Mouse (Mus musculus): Measurements from ENCODE around the gene Cypt4. TPM values are rescaled to one million over a fixed set of nuclear protein-coding genes. Genes with fewer than 3 reads are reported as not detected.

Gene Cypt4
- total RNA-seq (2023) = not detected in 2 replicates

DNA sequence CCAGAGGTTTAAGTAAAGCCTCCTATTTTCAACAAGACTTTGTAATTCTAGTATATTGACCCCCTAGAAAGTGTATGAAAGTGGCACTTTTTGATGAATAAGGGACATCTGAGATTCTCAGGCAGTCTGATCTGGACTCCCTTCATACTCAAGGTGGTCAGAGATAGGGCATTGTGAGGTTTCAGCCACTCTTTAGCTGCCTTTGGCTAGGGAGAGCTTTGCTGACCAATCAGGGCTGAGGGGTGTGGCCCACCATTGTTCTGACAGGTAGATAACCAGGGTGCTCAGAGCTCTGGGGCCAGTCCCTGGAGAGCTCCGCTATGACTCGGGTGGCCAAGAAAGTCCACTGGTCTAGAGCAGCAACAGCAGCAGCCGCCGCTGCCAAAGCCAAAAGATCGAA, at the start of gene Cypt4:
Gene Cypt4 (plus strand): TSS at position 301 of the 400 bp plus-strand sequence.

Other genes with a start within 250 kb of the Cypt4 start
- gene Dpy19l1, start 122.1 kb upstream of the Cypt4 start, total RNA-seq (2023) = 15.8 and 20.4 TPM in 2 replicates
- gene Dpy19l2, start 71.1 kb downstream of the Cypt4 start, total RNA-seq (2023) = not detected in 2 replicates
- not detected in 2 replicates for gene Tbx20, start 149.1 kb downstream of the Cypt4 start, total RNA-seq (2023)